Mouse (Mus musculus) liver, embryonic 13.5 days (tissue): ENCODE results near the gene Adam11. TPM values are rescaled to one million over a fixed set of nuclear protein-coding genes. Genes with fewer than 3 reads are reported as not detected.

Source experiments
- polyA plus RNA-seq: library from polyadenylated mRNA; unstranded; fragments of >200 nt; fragmentation: Nextera tagmentation; extraction: Ambion mirVana; gene quantifications from 2 replicates; pipeline ENCODE4 v1.2.1, GENCODE M21; 2015

Adam11 gene
- polyA plus RNA-seq, 1 experiment from 2014 or later, result 0.28 TPM

Other genes starting within 250 kb of the Adam11 start
- 18.0 and 22.6 TPM in 2 replicates for gene Gpatch8, start 205.0 kb upstream of the Adam11 start, polyA plus RNA-seq
- 0.68 and 0.94 TPM in 2 replicates for gene Gm11627, start 182.0 kb upstream of the Adam11 start, polyA plus RNA-seq
- 0.99 and 1.1 TPM in 2 replicates for gene Fzd2, start 157.0 kb upstream of the Adam11 start, polyA plus RNA-seq
- 0.12 TPM in 1 of 2 replicates, not detected in the other for gene Meioc, start 97.7 kb upstream of the Adam11 start, polyA plus RNA-seq
- gene Ccdc43, start 63.7 kb upstream of the Adam11 start, polyA plus RNA-seq, result 20.6 and 25.5 TPM in 2 replicates
- 2.7 and 3.3 TPM in 2 replicates for gene Gjc1, start 58.3 kb downstream of the Adam11 start, polyA plus RNA-seq
- not detected in 2 replicates for gene Higd1b, start 74.4 kb downstream of the Adam11 start, polyA plus RNA-seq
- gene Eftud2, start 119.5 kb downstream of the Adam11 start, polyA plus RNA-seq, result 144 and 160 TPM in 2 replicates
- gene Ccdc103, start 119.8 kb downstream of the Adam11 start, polyA plus RNA-seq, result 0.91 and 1.4 TPM in 2 replicates
- 0.06 TPM in 1 of 2 replicates, not detected in the other for gene Fam187a, start 123.7 kb downstream of the Adam11 start, polyA plus RNA-seq
- gene Gfap, start 139.5 kb downstream of the Adam11 start, polyA plus RNA-seq, result 7.2 and 7.7 TPM in 2 replicates
- 9.0 and 9.3 TPM in 2 replicates for gene Kif18b, start 163.7 kb downstream of the Adam11 start, polyA plus RNA-seq
- gene C1ql1, start 185.2 kb downstream of the Adam11 start, polyA plus RNA-seq, result 0.07 and 0.10 TPM in 2 replicates